Mouse (Mus musculus): ENCODE data around the gene Hist1h3c.

GRCm38 (mm10) chr13:23759916-23760239 is 14.5 kb upstream of the Hist1h3c start:
- no peak for TF ChIP-seq CTCF (IDR thresholded peaks at IDR 0.05; ENCODE audit: control insufficient read depth, insufficient read depth, low read length)
- no peak for TF ChIP-seq POLR2A (IDR thresholded peaks at IDR 0.05; ENCODE audit: borderline replicate concordance, control insufficient read depth, low read depth, low read length)

Measured in bone marrow, adult 2 months (tissue).